Mouse (Mus musculus) left cerebral cortex, postnatal 10 days (tissue): ENCODE results near the gene Cyp2d26. TPM values are rescaled to one million over a fixed set of nuclear protein-coding genes. Genes with fewer than 3 reads are reported as not detected.

ENCODE experiments used
- DNase-seq, 2 experiments: peaks; one replicate each; pipeline ENCODE4 v3.0.0; 2021 to 2022; ENCODE audit warnings: low spot score in 2 of 2, mixed read lengths in 1 of 2; ENCODE audit errors: extremely low spot score in 1 of 2
- intact Hi-C: fragments of 180-260 bp; cut with DNase I; formaldehyde crosslinking; loops from one replicate; pipeline ENCODE4 v1.15.1; 2025
- total RNA-seq, 2 experiments: library from RNA; stranded (reverse); gene quantifications; 2 replicates each; pipeline ENCODE4 v1.2.3; 2021

Gene Cyp2d26
- total RNA-seq = under 1 TPM in 1 of 2 experiments, not detected in 1; 0.77 TPM

DNA sequence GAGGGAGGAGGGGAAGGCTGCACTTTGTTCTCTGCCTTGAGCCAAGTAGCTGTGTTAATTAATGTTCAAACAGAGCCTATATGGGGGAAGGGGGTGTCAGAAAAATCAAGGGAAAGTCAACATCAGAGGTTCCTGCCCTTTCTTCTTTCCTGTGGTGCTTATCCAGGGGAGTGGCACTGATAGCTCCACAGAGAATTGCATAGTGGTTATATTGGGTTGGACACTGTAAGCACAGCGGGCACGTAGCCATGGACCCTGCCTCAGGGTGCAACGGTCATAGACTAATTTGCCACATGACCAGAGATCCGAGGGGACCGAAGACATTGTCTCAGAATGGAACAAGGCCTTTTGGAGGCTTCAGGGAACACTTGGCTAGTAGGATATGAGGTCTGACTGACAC, at the start of gene Cyp2d26:
Cyp2d26 (minus strand) TSS at position 18 of the 400 bp plus-strand sequence.
- no peak for DNase-seq
- intact Hi-C loops = no loop called here

DNA sequence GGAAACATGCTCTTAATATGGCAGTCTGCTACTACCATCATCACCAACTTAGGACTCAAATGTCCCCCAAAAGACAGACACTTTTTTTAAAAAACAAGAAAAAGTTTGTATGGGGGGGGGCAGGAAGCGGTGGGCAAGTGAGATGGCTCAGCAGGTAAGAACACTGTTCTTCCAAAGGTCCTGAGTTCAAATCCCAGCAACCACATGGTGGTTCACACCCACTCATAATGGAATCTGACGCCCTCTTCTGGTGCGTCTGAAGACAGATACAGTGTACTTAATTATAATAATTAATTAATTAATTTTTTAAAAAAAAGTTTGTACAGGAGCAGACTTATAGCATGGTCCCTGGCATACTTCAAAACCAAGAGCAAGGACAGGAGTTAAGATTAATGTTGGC, 45.1 kb upstream of the Cyp2d26 start:
- DNase-seq = no peak
- intact Hi-C loops = no loop called here

DNA sequence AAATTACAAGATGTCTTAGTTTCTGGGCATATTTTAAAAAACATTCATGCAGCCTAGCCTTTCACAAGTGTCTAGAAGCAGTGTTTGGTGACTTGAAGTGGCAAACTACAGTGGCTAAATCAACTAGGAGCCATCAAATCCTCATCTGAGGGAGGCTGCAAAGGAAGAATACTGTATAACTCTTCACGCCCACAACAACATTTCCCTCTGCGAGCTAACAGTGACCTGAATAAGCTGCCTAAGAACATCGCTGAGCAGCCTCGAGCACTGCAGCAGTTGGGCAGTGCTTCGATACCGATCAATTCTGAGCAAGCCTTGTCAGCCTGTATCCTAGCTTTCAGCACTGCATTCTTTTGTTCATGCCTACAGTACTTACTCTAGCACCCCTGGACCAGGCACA, 35.8 kb upstream of the Cyp2d26 start:
- no peak for DNase-seq

DNA sequence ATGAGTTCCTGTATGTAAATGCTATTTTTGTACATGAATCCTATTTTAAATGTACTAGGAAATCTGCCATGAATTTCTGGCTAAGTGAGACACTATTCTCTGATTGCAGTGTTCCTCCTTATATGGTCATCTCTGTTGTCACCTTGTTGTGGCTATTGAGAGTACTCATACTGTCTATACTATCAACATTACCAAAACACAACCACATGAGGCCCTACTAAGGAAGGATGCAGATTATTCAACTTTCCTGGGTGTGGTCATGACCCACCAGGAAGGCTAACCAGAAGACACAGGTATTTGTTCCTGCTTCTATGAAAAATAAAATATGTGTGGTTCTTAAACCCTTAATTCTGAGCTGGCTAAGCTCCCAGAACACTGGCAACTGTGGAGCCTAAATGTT, 31.8 kb upstream of the Cyp2d26 start:
- intact Hi-C loops = no loop called here
- no peak for DNase-seq

More for the DNA sequence above, 35.8 kb upstream of the Cyp2d26 start:
- intact Hi-C loops = no loop called here

DNA sequence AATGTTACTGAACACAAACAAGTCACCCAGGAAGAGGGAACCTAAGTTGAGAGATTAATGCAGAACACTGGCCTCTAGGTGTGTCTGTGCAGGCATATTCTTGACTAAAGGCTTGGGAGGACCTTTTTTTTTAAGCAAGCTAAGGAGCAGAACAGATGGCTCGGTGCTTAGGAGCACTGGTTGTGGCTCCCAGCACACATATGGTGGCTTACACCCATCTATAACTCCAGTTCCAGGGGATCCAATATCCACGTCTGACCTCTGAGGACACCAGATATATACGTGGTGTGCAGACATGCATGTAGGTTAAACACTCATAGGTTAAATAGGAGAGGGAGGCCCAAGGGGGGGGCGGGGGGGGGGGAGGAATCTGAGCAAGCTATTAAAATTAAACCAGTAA, 28.3 kb upstream of the Cyp2d26 start:
- intact Hi-C loops = no loop called here
- DNase-seq = no peak

DNA sequence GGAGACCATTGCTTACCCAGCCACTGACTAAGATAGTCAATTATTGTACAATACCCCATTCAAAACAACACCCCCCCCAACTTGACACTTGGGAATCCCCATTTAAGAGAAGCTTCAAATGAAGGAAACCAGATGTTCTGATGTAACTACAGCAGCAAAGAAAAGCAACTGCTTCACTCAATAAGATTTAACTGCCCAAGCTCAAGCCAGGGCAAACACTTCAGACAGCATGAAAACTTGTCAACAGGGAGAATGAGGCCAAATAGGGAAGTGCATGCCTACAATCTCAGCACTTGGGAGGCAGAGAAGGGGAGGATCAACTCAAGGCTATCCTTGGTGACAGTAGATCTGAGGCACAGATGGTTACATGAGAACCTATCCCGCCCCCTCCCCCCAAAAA, 27.6 kb upstream of the Cyp2d26 start:
- intact Hi-C loops = no loop called here
- no peak for DNase-seq

DNA sequence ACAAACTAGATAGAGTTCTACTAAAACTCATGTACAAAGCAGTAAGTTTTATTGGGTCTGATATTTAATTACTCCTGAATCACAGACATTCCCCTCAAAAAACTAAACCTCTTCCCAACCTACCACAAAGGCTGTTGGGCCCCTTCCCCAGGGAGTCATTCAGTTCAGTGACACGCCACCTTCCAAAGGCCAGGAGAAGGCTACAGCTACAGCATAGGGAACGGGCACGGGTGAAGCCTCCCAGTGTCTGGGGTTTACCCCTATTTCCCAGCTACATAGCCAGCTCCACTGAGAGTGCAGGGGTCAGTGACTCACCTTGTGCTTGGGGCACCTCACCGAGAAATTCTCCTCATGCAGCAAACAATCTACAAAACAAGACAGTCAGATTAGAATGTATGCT, 21.2 kb upstream of the Cyp2d26 start:
- intact Hi-C loops = loop anchor here (2.0 kb wide), 1 partner anchor 224 kb away; no protein-coding TSS in a partner anchor
- no peak for DNase-seq

DNA sequence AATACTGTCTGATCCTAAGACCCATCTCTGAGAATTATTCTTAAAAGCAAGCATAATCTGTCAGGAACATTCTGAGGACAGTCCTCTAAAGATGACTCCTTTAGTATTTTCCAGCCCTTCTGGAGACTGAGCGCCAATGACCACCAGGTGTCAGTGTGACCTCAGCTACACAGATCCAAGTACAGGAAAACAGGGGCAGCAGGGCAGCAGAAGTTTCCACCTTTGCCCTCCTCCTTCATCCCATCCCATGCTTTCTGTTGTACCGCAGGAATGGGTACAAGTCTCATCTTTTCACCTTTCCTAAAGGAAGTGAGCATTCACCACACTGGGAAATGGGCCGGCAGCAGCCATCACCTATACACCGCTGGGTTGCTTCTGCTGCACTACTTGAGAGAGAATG, 20.7 kb upstream of the Cyp2d26 start:
- DNase-seq = peak in 1 of 2 experiments; percentile 59
- intact Hi-C loops = loop anchor here (2.0 kb wide), 1 partner anchor 224 kb away; no protein-coding TSS in a partner anchor

DNA sequence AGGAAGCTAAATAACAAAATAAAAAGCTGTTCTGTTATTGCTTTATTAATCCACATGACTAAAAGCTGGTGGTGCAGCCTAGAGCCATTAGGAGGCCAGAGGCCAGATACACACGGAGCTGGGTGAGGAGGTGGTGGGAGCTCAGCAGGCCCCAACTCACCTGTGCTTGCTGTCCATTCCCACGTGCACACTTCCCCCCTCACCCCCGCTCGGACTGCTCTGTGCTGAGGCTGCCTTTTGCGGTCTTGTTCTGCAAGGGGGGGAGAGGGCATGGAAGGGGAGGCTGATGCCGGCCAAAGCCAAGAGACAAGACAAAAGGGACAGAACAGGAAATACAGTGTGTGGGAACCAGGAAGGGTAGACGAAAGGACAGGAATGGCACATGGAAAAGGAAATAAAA, 20.2 kb upstream of the Cyp2d26 start:
- no peak for DNase-seq
- intact Hi-C loops = loop anchor here (2.0 kb wide), 1 partner anchor 224 kb away; no protein-coding TSS in a partner anchor

DNA sequence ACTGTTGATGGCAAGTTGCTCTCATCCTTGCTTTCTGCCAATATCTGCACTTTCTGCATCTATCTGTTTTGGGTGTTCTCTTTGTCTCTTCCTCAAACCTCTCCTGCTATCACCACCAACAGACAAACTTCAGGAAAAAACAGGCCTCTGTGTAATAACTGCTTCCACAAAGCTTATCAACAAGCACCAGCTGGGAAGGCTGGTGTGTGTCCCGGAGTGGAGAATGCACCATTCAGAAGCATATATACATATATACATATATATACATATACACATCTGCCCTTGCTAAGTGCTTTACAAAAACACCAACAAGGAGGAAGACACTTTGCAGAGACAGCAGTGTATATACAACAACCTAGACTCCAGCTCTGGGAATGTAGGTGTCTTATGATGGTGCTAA, 16.5 kb upstream of the Cyp2d26 start:
- no peak for DNase-seq
- intact Hi-C loops = no loop called here

DNA sequence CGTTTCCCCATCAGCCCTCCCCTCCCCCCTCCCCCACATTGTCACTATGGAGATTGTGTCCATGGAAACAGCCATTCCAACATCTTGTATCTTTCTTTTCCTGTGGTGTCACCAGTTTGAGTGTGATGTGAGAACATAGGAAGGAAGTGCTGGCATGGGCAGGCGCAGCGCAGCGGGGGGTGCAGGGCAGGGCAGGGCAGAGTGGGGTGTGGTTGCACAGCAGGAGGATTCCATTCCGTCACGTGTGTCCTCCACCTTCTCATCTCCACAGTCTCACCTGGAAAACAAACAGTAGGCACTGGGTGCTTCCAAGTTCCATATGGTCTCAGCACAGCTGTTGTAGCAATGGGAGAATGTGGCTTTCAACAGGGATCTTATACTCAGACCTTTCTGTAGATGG, 15.4 kb upstream of the Cyp2d26 start:
- intact Hi-C loops = loop anchor here (5.0 kb wide), 1 partner anchor 88 kb away; no protein-coding TSS in a partner anchor

DNA sequence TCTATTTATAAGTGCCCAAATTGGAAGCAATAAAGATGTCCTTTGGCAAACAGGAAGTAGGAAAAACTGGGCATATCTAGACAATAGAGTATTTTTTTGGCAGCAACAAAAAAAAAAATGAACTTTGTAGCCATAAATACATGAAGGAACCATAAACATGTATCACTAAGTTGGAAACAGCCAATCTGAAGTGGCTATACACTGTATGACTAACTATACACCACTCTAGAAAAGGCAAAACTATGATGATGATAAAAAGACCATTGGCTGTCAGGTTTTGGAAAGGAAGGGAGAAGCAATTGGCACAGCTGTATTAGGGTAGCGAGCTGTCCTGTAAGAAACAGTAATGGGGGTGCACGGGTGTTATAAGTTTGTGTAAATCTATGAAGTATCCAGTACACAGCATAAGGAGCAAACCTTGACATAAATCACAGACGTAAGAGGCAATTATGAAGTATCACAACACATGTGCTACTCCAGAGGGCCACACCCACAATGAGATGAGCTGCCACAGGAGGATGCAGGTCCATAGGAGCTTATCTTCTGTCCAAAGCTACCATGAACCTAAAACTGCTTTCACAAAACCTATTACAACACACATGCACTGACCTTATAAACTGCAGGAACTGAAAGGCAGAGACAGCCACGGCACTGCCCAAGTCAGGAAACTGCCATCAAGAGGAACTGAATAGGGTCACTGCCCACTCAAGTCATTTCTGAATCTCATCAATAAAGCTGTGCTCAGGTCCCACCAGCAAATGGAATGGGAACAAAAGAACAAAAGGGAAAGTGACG, 13.1 kb upstream of the Cyp2d26 start:
- intact Hi-C loops = loop anchor here (5.0 kb wide), 1 partner anchor 90 kb away; no protein-coding TSS in a partner anchor

More for the DNA sequence above, 15.4 kb upstream of the Cyp2d26 start:
- peak in 1 of 2 experiments; percentile 40 for DNase-seq

DNA sequence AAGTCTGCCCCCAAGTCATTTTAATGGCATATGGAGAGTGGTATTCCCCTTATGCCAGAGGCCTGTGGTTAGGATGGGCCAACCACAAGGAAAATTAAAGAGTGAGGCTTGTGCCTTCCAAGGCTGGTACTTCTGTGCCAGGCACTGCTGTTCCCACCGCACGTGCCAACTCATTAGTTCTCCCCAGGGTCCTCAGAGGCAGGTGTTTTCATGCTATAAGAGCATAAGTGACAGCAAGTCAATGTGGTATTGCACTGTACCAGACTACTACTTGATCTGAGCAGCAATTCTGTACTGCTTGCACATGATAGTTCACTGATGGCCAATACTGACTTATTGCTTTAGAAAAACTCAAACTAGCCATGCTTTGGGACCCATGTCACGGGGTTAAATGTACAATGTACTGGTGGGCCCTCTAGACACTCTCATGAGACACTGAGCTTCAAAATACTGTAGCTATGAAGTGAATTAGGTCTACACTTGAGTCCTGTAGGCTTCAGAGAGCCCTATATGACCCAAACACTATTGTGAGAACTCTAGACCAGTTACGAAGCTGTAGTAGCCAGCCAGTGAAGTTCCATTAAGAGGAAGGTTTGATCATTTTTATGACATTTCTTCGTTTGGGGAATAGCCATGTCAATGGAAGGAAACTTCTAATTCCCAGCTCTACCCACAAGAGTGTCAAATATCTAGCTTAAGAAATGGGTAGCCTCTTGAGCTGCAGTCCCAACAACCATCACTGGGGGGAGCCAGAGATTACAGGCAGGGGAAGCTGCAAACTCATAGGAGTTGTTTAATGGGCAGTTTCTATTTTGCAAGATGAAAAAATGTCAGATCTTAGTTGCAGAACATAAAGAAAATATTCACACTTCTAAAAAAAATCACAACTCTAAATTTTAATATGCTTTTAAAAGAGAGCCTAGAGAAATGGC, 10.9 kb upstream of the Cyp2d26 start:
- peak; percentile 80 to 81 for DNase-seq
- intact Hi-C loops = loop anchor here (5.0 kb wide), 1 partner anchor 92 kb away; no protein-coding TSS in a partner anchor

More for the DNA sequence above, 13.1 kb upstream of the Cyp2d26 start:
- no peak for DNase-seq

DNA sequence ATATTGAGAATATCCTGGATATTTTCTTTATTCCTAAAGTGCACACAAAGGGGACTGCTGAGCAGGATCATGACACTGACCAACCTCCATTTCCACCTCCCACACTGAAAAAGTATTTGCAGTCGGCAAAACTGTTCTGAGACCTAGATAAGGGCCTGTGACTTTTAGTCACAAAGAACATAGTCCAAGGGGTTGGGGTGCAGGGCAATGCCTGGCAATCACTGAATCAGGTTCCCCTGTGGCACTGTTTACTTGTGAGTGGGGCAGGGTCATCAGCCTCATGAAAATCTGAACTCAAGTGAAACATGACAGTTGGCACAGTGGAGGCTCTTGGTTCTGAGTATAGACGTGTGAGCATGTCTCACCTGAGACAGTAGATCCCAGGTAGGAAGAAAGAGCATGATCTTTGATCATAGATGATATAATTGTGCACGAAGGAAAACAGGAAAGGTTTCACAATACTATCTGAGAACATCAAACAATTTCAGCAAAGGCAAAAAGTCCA, 1.9 kb upstream of the Cyp2d26 start:
- DNase-seq = no peak
- intact Hi-C loops = no loop called here

DNA sequence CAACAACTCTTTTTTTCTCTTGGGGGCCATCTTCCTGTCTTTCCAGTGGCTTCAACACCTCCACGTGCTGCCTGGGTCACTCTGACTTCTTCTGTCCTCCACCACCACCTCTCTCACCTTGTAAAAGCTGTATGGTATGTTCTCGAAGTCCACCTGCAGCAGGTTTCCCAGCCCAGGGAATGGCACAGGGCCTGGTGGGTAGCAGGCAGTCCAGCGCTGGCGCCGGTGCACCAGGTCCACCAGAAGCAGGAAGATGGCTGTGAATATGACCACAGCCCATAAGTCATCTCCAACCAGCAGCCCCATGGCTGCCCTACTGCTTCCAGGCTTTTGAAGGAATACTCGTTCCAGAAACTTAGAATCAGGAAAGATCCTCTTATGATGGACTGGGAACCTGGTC, 226 bp downstream of the Cyp2d26 start:
- intact Hi-C loops = no loop called here
- DNase-seq = no peak

DNA sequence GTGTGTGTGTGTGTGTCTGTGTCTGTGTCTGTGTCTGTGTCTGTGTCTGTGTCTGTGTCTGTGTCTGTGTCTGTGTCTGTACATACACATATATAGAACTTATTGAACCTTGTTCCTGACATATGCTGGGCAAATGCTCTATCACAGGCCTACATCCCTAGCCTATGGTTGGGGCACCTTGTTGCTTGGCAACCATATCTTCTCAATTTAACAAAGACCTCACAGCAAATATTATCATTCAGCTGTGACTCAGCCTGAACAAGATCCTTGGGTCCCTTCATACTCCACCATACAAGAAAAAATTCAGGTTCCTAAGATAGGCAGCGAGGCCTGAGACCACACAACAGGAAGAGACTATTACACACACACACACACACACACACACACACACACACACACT, 640 bp downstream of the Cyp2d26 start:
- intact Hi-C loops = no loop called here
- no peak for DNase-seq

DNA sequence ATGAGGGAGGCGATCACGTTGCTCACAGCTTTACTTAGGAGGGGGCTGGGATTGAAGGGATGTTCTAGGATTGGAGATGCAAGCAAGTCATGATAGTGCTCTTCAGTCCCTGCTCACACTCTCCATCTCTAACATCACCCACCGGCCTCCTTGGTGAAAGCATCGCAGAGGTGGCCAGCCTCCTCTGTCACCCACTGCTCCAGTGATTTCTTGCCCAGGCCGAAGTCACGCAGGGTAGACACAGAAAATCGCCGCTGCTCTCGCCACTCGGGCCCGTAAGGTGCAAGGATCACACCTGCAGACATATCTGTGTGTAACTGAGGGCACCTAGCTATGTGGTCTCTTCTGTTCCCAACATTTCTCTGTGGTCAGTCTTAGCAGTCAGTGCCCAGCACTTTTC, 1.5 kb downstream of the Cyp2d26 start:
- intact Hi-C loops = no loop called here

DNA sequence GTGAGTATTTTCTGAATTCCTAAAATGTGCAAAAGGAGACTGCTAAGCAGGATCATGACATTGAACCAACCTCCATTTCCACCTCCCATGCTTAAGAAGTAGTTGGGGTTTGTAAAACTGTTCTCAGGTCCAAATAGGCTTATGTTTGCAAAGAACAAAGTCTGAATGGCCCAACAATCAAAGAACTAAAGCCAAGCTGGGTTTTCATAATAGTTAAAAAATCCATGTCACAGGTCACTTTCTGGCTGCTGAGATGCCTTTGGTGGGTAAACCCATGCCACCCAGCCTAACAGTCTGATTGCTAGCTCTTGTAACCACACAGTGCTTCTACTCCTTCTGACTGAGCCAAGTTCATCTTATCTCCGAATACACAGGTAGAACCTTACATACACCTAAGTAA, 9.5 kb downstream of the Cyp2d26 start:
- intact Hi-C loops = no loop called here
- DNase-seq = no peak

More for the DNA sequence above, 1.5 kb downstream of the Cyp2d26 start:
- DNase-seq = no peak

DNA sequence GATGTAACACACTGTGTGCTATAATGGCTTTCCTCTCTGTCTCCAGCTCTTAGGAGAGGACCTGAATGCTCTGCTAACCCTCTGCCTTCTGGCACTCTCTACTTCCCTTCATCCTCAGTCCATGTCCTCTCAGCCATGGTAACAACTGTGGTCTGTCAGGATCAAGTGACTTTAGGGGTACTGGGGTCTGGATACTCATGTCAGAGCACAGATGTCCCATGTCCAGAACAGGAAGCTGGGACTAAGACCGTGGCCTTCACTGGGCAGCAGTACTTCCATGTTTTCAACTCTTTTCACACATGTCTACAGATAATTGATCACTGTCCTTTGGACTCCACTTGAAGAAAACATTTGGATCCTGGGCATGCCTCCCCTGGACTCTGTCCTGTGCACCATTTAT, 10.3 kb downstream of the Cyp2d26 start:
- intact Hi-C loops = no loop called here
- no peak for DNase-seq
